Mouse (Mus musculus): ENCODE data around the gene Wdr20rt.
"Not testable (repeated sequence)": the region's sequence is repeated elsewhere in the genome, so short reads cannot be mapped to it uniquely, and the experiment has no call there.

DNA sequence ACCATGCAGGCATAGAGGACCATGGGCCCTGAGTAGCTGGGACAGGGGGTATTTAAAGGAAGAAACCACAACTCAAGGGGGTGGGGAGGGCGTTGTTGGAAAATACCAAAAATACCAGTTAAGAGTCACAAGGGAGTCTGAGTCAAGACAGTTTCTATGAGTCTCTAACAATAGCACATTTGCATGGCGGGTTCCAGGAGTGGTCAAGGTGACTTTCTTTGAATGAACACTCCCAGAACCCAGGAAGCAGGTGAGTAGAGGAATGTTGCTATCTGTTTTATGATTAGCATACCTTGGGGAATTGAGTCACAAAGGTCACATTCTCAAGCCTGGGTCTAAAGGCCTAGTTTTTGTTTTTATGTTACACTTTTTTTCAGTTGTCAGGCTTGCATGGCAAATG, 7.5 kb downstream of the Wdr20rt start:
- not testable (repeated sequence) for TF ChIP-seq CTCF (IDR thresholded peaks at IDR 0.05; ENCODE audit: low read depth, low read length); POLR2A (IDR thresholded peaks at IDR 0.05; ENCODE audit: extremely low read depth, insufficient read depth, low read length)

Data from liver, adult 2 months (tissue).